Mouse (Mus musculus) G1E (cell line): ENCODE data around the gene Gm17657.

Source experiments
- CTCF ChIP-seq: IDR thresholded peaks from 2 replicates; pipeline ENCODE4 v1.5.1; 2012; ENCODE audit warnings: low read depth, low read length, inconsistent platforms, mixed read lengths
- GATA1 ChIP-seq: IDR thresholded peaks from 2 replicates; pipeline ENCODE4 v1.6.1; 2012; ENCODE audit warnings: borderline replicate concordance, low read length, inconsistent platforms, mixed read lengths

- TF ChIP-seq GATA1 (no peak), CTCF (no peak)
Observed at GRCm38 (mm10) chr17:29502669-29503665, 46.5 kb downstream of the Gm17657 start.
